Mouse (Mus musculus): ENCODE data around the gene Rcn3. TPM values are rescaled to one million over a fixed set of nuclear protein-coding genes. Genes with fewer than 3 reads are reported as not detected.
"Not testable (repeated sequence)": the region's sequence is repeated elsewhere in the genome, so short reads cannot be mapped to it uniquely, and the experiment has no call there.

Rcn3 gene
- polyA plus RNA-seq, 1 experiment, result 166 TPM

- peaks cover 20% of the 10 kb centered on the region for H3K79me2 ChIP-seq (ENCODE audit: control insufficient read depth, insufficient read depth)
- H3K79me3 ChIP-seq (ENCODE audit: low read depth), result peaks cover 9% of the 10 kb centered on the region
- H3ac ChIP-seq (ENCODE audit: control insufficient read depth, insufficient read length, low read depth), result no peak overlapping the region
- TF ChIP-seq CEBPB (IDR thresholded peaks at IDR 0.05; ENCODE audit: low read depth), result no peak
- no peak for TF ChIP-seq FOSL1 (IDR thresholded peaks at IDR 0.05; ENCODE audit: insufficient read depth, low read length, poor library complexity, severe bottlenecking)
- TF ChIP-seq MYOG (IDR thresholded peaks at IDR 0.05; ENCODE audit: control insufficient read depth, extremely low read depth, insufficient read length), result no peak
- no peak for TF ChIP-seq USF1 (IDR thresholded peaks at IDR 0.05; ENCODE audit: low read depth)
- no peak for TF ChIP-seq MAX (IDR thresholded peaks at IDR 0.05)
- TF ChIP-seq CTCF (IDR thresholded peaks at IDR 0.05; ENCODE audit: control insufficient read depth, insufficient read depth, insufficient read length), result no peak
- no peak for TF ChIP-seq MYOD1 (IDR thresholded peaks at IDR 0.05; ENCODE audit: control insufficient read depth, insufficient read length, low read depth)
- no peaks in the 10 kb centered on the region for H3K27me3 ChIP-seq (ENCODE audit: control insufficient read depth, insufficient read depth, insufficient read length)
- H3K36me3 ChIP-seq (ENCODE audit: control insufficient read depth, insufficient read depth), result peaks cover 39% of the 10 kb centered on the region
- no peak overlapping the region for H3K4me3 ChIP-seq (ENCODE audit: insufficient read depth, poor library complexity, severe bottlenecking)
These were observed 25.5 kb upstream of the Rcn3 start for GRCm38 (mm10) chr7:45117566-45117965.

GRCm38 (mm10) chr7:45113476-45113875 lies 21.5 kb upstream of the Rcn3 start:
- H3K36me3 ChIP-seq (ENCODE audit: control insufficient read depth, insufficient read depth), result no peaks in the 10 kb centered on the region
- H3K27me3 ChIP-seq (ENCODE audit: control insufficient read depth, insufficient read depth, insufficient read length), result no peaks in the 10 kb centered on the region
- H3K79me2 ChIP-seq (ENCODE audit: control insufficient read depth, insufficient read depth), result no peaks in the 10 kb centered on the region
- no peaks in the 10 kb centered on the region for H3K79me3 ChIP-seq (ENCODE audit: low read depth)
- no peak overlapping the region for H3K4me3 ChIP-seq (ENCODE audit: insufficient read depth, poor library complexity, severe bottlenecking)
- H3ac ChIP-seq (ENCODE audit: control insufficient read depth, insufficient read length, low read depth), result no peak overlapping the region
- TF ChIP-seq MAX (IDR thresholded peaks at IDR 0.05) (no peak), CTCF (IDR thresholded peaks at IDR 0.05; ENCODE audit: control insufficient read depth, insufficient read depth, insufficient read length) (no peak), USF1 (IDR thresholded peaks at IDR 0.05; ENCODE audit: low read depth) (no peak), MYOD1 (IDR thresholded peaks at IDR 0.05; ENCODE audit: control insufficient read depth, insufficient read length, low read depth) (no peak), MYOG (IDR thresholded peaks at IDR 0.05; ENCODE audit: control insufficient read depth, extremely low read depth, insufficient read length) (no peak), CEBPB (IDR thresholded peaks at IDR 0.05; ENCODE audit: low read depth) (no peak), FOSL1 (IDR thresholded peaks at IDR 0.05; ENCODE audit: insufficient read depth, low read length, poor library complexity, severe bottlenecking) (no peak)

GRCm38 (mm10) chr7:45112529-45112928 lies 20.5 kb upstream of the Rcn3 start:
- TF ChIP-seq FOSL1 (IDR thresholded peaks at IDR 0.05; ENCODE audit: insufficient read depth, low read length, poor library complexity, severe bottlenecking) (no peak), CEBPB (IDR thresholded peaks at IDR 0.05; ENCODE audit: low read depth) (no peak)
- H3K36me3 ChIP-seq (ENCODE audit: control insufficient read depth, insufficient read depth), result no peaks in the 10 kb centered on the region
- H3K27me3 ChIP-seq (ENCODE audit: control insufficient read depth, insufficient read depth, insufficient read length), result no peaks in the 10 kb centered on the region
- no peaks in the 10 kb centered on the region for H3K79me2 ChIP-seq (ENCODE audit: control insufficient read depth, insufficient read depth)
- no peak overlapping the region for H3K4me3 ChIP-seq (ENCODE audit: insufficient read depth, poor library complexity, severe bottlenecking)
- no peak overlapping the region for H3ac ChIP-seq (ENCODE audit: control insufficient read depth, insufficient read length, low read depth)
- no peaks in the 10 kb centered on the region for H3K79me3 ChIP-seq (ENCODE audit: low read depth)

- TF ChIP-seq CTCF (IDR thresholded peaks at IDR 0.05; ENCODE audit: control insufficient read depth, insufficient read depth, insufficient read length) (no peak), MAX (IDR thresholded peaks at IDR 0.05) (no peak), USF1 (IDR thresholded peaks at IDR 0.05; ENCODE audit: low read depth) (no peak), CEBPB (IDR thresholded peaks at IDR 0.05; ENCODE audit: low read depth) (no peak), MYOG (IDR thresholded peaks at IDR 0.05; ENCODE audit: control insufficient read depth, extremely low read depth, insufficient read length) (no peak), MYOD1 (IDR thresholded peaks at IDR 0.05; ENCODE audit: control insufficient read depth, insufficient read length, low read depth) (no peak), FOSL1 (IDR thresholded peaks at IDR 0.05; ENCODE audit: insufficient read depth, low read length, poor library complexity, severe bottlenecking) (no peak)
- H3K79me3 ChIP-seq (ENCODE audit: low read depth), result no peaks in the 10 kb centered on the region
These were observed 19.9 kb upstream of the Rcn3 start for GRCm38 (mm10) chr7:45111940-45112339.

GRCm38 (mm10) chr7:45110089-45110488 lies 18.1 kb upstream of the Rcn3 start:
- not testable (repeated sequence) for H3K36me3 ChIP-seq (ENCODE audit: control insufficient read depth, insufficient read depth); H3K27me3 ChIP-seq (ENCODE audit: control insufficient read depth, insufficient read depth, insufficient read length); H3K79me3 ChIP-seq (ENCODE audit: low read depth); H3ac ChIP-seq (ENCODE audit: control insufficient read depth, insufficient read length, low read depth); H3K4me3 ChIP-seq (ENCODE audit: insufficient read depth, poor library complexity, severe bottlenecking); H3K79me2 ChIP-seq (ENCODE audit: control insufficient read depth, insufficient read depth)

More at GRCm38 (mm10) chr7:45111940-45112339, 19.9 kb upstream of the Rcn3 start:
- Histone ChIP-seq H3K4me3 (ENCODE audit: insufficient read depth, poor library complexity, severe bottlenecking) (no peak overlapping the region), H3K36me3 (ENCODE audit: control insufficient read depth, insufficient read depth) (no peaks in the 10 kb centered on the region), H3K27me3 (ENCODE audit: control insufficient read depth, insufficient read depth, insufficient read length) (no peaks in the 10 kb centered on the region), H3K79me2 (ENCODE audit: control insufficient read depth, insufficient read depth) (no peaks in the 10 kb centered on the region), H3ac (ENCODE audit: control insufficient read depth, insufficient read length, low read depth) (no peak overlapping the region)

- no peaks in the 10 kb centered on the region for H3K36me3 ChIP-seq (ENCODE audit: control insufficient read depth, insufficient read depth)
- no peak overlapping the region for H3ac ChIP-seq (ENCODE audit: control insufficient read depth, insufficient read length, low read depth)
- no peak overlapping the region for H3K4me3 ChIP-seq (ENCODE audit: insufficient read depth, poor library complexity, severe bottlenecking)
- TF ChIP-seq MYOD1 (IDR thresholded peaks at IDR 0.05; ENCODE audit: control insufficient read depth, insufficient read length, low read depth), result no peak
- no peak for TF ChIP-seq USF1 (IDR thresholded peaks at IDR 0.05; ENCODE audit: low read depth)
- no peak for TF ChIP-seq FOSL1 (IDR thresholded peaks at IDR 0.05; ENCODE audit: insufficient read depth, low read length, poor library complexity, severe bottlenecking)
- no peak for TF ChIP-seq MAX (IDR thresholded peaks at IDR 0.05)
- no peak for TF ChIP-seq CEBPB (IDR thresholded peaks at IDR 0.05; ENCODE audit: low read depth)
- no peak for TF ChIP-seq CTCF (IDR thresholded peaks at IDR 0.05; ENCODE audit: control insufficient read depth, insufficient read depth, insufficient read length)
- no peaks in the 10 kb centered on the region for H3K79me3 ChIP-seq (ENCODE audit: low read depth)
- no peaks in the 10 kb centered on the region for H3K27me3 ChIP-seq (ENCODE audit: control insufficient read depth, insufficient read depth, insufficient read length)
- no peaks in the 10 kb centered on the region for H3K79me2 ChIP-seq (ENCODE audit: control insufficient read depth, insufficient read depth)
These were observed 15.1 kb upstream of the Rcn3 start for GRCm38 (mm10) chr7:45107052-45107645.
